ENCODE assay signal across 8 mouse cellular contexts in genomic region chr4:97773110-97773593, GRCm38 (mm10). TPM values are rescaled to one million over a fixed set of nuclear protein-coding genes. Genes with fewer than 3 reads are reported as not detected.
DNase-seq lines count a peak whose midpoint lies in the region; ATAC-seq and TF ChIP-seq lines count a peak whose summit lies in the region.

No protein-coding gene starts in this region.

- no peaks in the 10 kb centered on the region for H3K9me3 ChIP-seq in forebrain, embryonic 16.5 days (ENCODE audit: control insufficient read depth, low read length)
- no peaks in the 10 kb centered on the region for H3K9me3 ChIP-seq in neural tube, embryonic 15.5 days (replicated peaks)

- WGBS in cerebellum, adult 2 months = under 1% methylated on average over 14 of the region's 14 CpGs
- WGBS in forebrain, embryonic 16.5 days = under 1% methylated on average over 14 of the region's 14 CpGs
- WGBS in lung, adult 2 months = under 1% methylated on average over 14 of the region's 14 CpGs
- WGBS in neural tube, embryonic 15.5 days = under 1% methylated on average over 14 of the region's 14 CpGs

- peak overlapping the region; percentile 80 for H3K4me2 ChIP-seq in forebrain, embryonic 16.5 days (ENCODE audit: low read length)
- H3K4me2 ChIP-seq in neural tube, embryonic 15.5 days = peak overlapping the region; percentile 70

- peak; percentile 69 for ATAC-seq in forebrain, embryonic 16.5 days
- ATAC-seq in neural tube, embryonic 15.5 days (ENCODE audit: low FRiP score) = peak; percentile 70

- intact Hi-C loops in heart, postnatal 36 days (cut with DNase I) = no loop called here

- peak overlapping the region; percentile 98 for H3K4me3 ChIP-seq in cerebellum, adult 2 months (replicated peaks; ENCODE audit: insufficient read depth, low read depth, low read length)
- peak overlapping the region; percentile 58 for H3K4me3 ChIP-seq in forebrain, embryonic 16.5 days (replicated peaks; ENCODE audit: low read length)
- H3K4me3 ChIP-seq in lung, adult 2 months (replicated peaks; ENCODE audit: extremely low read depth, low read depth, low read length) = peak overlapping the region; percentile 49
- peak overlapping the region; percentile 53 for H3K4me3 ChIP-seq in neural tube, embryonic 15.5 days (replicated peaks)

- TF ChIP-seq POLR2A in cerebellum, adult 2 months (IDR thresholded peaks at IDR 0.05; ENCODE audit: borderline replicate concordance, insufficient read depth, low read length) = peak; percentile 32; the same call in 1 of the 2 replicates
- TF ChIP-seq POLR2A in lung, adult 2 months (IDR thresholded peaks at IDR 0.05; ENCODE audit: borderline replicate concordance, extremely low read depth, low read depth, low read length) = peak; percentile 27; the same call in 1 of the 2 replicates

- H3K27me3 ChIP-seq in cerebellum, adult 2 months (ENCODE audit: control insufficient read depth, insufficient read depth, low read length) = no peaks in the 10 kb centered on the region
- H3K27me3 ChIP-seq in forebrain, embryonic 16.5 days (replicated peaks; ENCODE audit: control insufficient read depth, insufficient read depth, low read length) = no peaks in the 10 kb centered on the region
- H3K27me3 ChIP-seq in neural tube, embryonic 15.5 days (replicated peaks) = peaks cover 4% of the 10 kb centered on the region

- peak; percentile 96 for DNase-seq in MN1 (ENCODE audit: low spot score)
- peak; percentile 87 to 99 for DNase-seq in cerebellum, adult 2 months
- peak; percentile 89 to 91 for DNase-seq in heart, postnatal 36 days
- peak; percentile 90 to 99 for DNase-seq in layer of hippocampus, adult 18-20 months (ENCODE audit: low spot score in 2 of 2)
- peak; percentile 84 for DNase-seq in lung, adult 2 months
- DNase-seq in testis, postnatal 10 days (ENCODE audit: low spot score) = peak; percentile 84

- no peak overlapping the region for H3K27ac ChIP-seq in cerebellum, adult 2 months (ENCODE audit: insufficient read depth, low read length)
- peak overlapping the region; percentile 92 for H3K27ac ChIP-seq in forebrain, embryonic 16.5 days (ENCODE audit: low read length)
- H3K27ac ChIP-seq in neural tube, embryonic 15.5 days (replicated peaks) = peak overlapping the region; percentile 87

- H3K9ac ChIP-seq in forebrain, embryonic 16.5 days (replicated peaks; ENCODE audit: low read depth, low read length) = no peak overlapping the region
- H3K9ac ChIP-seq in neural tube, embryonic 15.5 days (replicated peaks) = peak overlapping the region; percentile 47

- H3K36me3 ChIP-seq in forebrain, embryonic 16.5 days (ENCODE audit: control insufficient read depth, insufficient read depth) = no peaks in the 10 kb centered on the region
- no peaks in the 10 kb centered on the region for H3K36me3 ChIP-seq in neural tube, embryonic 15.5 days

- H3K4me1 ChIP-seq in cerebellum, adult 2 months (ENCODE audit: control insufficient read depth, insufficient read depth, low read length) = peaks cover 3% of the 10 kb centered on the region; the same call in 1 of the 2 replicates
- H3K4me1 ChIP-seq in forebrain, embryonic 16.5 days (replicated peaks; ENCODE audit: control insufficient read depth, insufficient read depth, low read length) = peaks cover 37% of the 10 kb centered on the region
- no peaks in the 10 kb centered on the region; the same call in 1 of the 2 replicates for H3K4me1 ChIP-seq in lung, adult 2 months (ENCODE audit: control insufficient read depth, insufficient read depth, low read length)
- peaks cover 35% of the 10 kb centered on the region for H3K4me1 ChIP-seq in neural tube, embryonic 15.5 days

- no peak for TF ChIP-seq CTCF in cerebellum, adult 2 months (IDR thresholded peaks at IDR 0.05; ENCODE audit: borderline replicate concordance, insufficient read depth, low read depth, low read length)
- no peak for TF ChIP-seq CTCF in lung, adult 2 months (IDR thresholded peaks at IDR 0.05; ENCODE audit: insufficient read depth, low read length)

RNA-seq across cellular contexts. Expression of gene Nfia, which starts 0.6 kb away (rescaled TPM):
- 41.2 and 55.0 TPM in 2 replicates for polyA plus RNA-seq in cerebellum, adult 2 months (2012; rRNA removed)
- 88.3 and 97.1 TPM in 2 replicates for polyA plus RNA-seq in forebrain, embryonic 16.5 days (2015; fragmentation: Nextera tagmentation; extraction: Ambion mirVana)
- total RNA-seq in heart, postnatal 36 days (2021) = 100 to 1,000 TPM; 128 to 149 TPM
- 10 to 100 TPM; 94.5 to 95.9 TPM for total RNA-seq in layer of hippocampus, adult 18-20 months (2021)
- polyA plus RNA-seq in lung, adult 2 months (2012; rRNA removed) = 52.7 and 57.7 TPM in 2 replicates
- 36.0 and 38.5 TPM in 2 replicates for polyA plus RNA-seq in neural tube, embryonic 15.5 days (2015; fragmentation: Nextera tagmentation; extraction: Ambion mirVana)

RNA-seq across cellular contexts. Expression of gene E130114P18Rik, which starts 4.7 kb away (rescaled TPM):
- polyA plus RNA-seq in cerebellum, adult 2 months (2012; rRNA removed) = 14.9 and 17.1 TPM in 2 replicates
- 31.0 and 34.5 TPM in 2 replicates for polyA plus RNA-seq in forebrain, embryonic 16.5 days (2015; fragmentation: Nextera tagmentation; extraction: Ambion mirVana)
- total RNA-seq in heart, postnatal 36 days (2021) = under 1 TPM in 1 of 2 experiments, not detected in 1; 0.28 TPM
- 1 to 10 TPM; 6.9 to 7.6 TPM for total RNA-seq in layer of hippocampus, adult 18-20 months (2021)
- polyA plus RNA-seq in lung, adult 2 months (2012; rRNA removed) = 0.17 TPM in 1 of 2 replicates, not detected in the other
- 13.5 and 18.4 TPM in 2 replicates for polyA plus RNA-seq in neural tube, embryonic 15.5 days (2015; fragmentation: Nextera tagmentation; extraction: Ambion mirVana)

Comparison
In these comparisons a context has a peak if more than half of its experiments do, and no peak if none do; other contexts are left out.
1. RNA of gene E130114P18Rik, which starts 4.7 kb away (polyA plus RNA-seq): 31.0 to 34.5 TPM in forebrain, embryonic 16.5 days, 13.5 to 18.4 TPM in neural tube, embryonic 15.5 days and 14.9 to 17.1 TPM in cerebellum, adult 2 months; 0.17 TPM in lung, adult 2 months; every median in the first group is over 10 times any median in the second.
2. Peak in every context shown above with its lines, with median percentiles within 50 percentile points of each other: DNase-seq and H3K4me3 ChIP-seq.